Mouse (Mus musculus): ENCODE results near the gene Hsdl2. TPM values are rescaled to one million over a fixed set of nuclear protein-coding genes. Genes with fewer than 3 reads are reported as not detected.

The Hsdl2 gene
- total RNA-seq, 2 experiments from 2014 or later, result 25.3 to 26.6 TPM

DNA sequence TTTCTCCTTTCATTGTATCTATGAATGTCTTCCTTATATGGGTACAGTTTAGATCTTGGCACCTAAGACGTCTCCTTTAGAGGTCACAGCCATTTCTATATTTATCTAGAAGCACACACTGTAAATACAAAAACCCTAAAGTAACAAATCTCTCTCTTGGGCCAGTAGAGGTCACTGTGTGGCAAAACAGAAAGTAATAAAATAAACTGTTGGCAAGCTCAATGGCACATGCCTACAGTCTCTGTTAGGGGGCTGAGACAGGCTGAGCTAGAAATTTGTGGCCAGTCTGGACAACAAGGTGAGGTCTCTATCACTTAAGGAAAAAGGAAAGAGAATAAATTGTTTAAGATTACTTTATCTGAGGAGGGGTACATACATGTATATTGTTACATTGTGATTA is 33.6 kb downstream of the Hsdl2 start:
- TF ChIP-seq CTCF (conservative IDR thresholded peaks at IDR 0.05), result peak; percentile 72
- DNase-seq (ENCODE audit: low spot score in 2 of 2), result no peak
- Histone ChIP-seq H3K4me3 (no peak overlapping the region), H3K27ac (no peak overlapping the region)

DNA sequence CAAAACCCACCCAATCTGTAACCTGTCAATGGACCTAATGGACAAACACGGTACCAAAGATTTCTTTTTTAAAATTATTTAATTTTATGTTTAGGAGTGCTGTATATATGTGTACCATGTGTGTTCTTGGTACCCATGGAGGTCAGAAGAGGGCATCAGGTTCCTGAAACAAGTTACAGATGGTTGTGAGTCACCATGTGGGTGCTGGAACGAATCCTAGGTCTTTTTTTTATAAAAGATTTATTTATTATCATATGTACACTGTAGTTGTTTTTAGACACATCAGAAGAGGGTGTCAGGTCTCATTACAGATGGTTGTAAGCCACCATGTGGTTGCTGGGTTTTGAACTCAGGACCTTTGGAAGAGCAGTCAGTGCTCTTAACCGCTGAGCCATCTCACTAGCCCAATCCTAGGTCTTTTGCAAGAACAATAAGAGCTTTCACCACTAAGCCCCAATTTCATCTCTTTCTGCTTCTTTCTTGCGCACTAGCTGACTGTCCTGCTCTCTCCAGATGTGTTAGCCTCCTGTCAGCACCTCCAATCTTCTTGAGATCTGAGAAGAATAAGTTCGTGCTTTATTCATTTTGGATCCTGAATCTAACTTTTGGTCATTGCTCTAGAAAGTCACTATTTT is 38.4 kb downstream of the Hsdl2 start:
- no peak overlapping the region for H3K4me3 ChIP-seq
- no peak overlapping the region for H3K27ac ChIP-seq
- no peak for TF ChIP-seq CTCF (conservative IDR thresholded peaks at IDR 0.05)
- DNase-seq (ENCODE audit: low spot score in 2 of 2), result no peak

GRCm38 (mm10) chr4:59625676-59625997 is 44.3 kb downstream of the Hsdl2 start:
- TF ChIP-seq CTCF (conservative IDR thresholded peaks at IDR 0.05), result no peak
- Histone ChIP-seq H3K4me3 (peak overlapping the region; percentile 87), H3K27ac (peak overlapping the region; percentile 87)
- peak in 1 of 2 experiments; percentile 17 for DNase-seq (ENCODE audit: low spot score in 2 of 2)

- DNase-seq (ENCODE audit: low spot score in 2 of 2), result peak; percentile 44 to 51
- peak within 1 kb of the TSS; percentile 87 for H3K4me3 ChIP-seq
- TF ChIP-seq CTCF (conservative IDR thresholded peaks at IDR 0.05), result no peak; the same call in 1 of the 2 replicates
These were observed 44.9 kb downstream of the Hsdl2 start, which contains the start of gene E130308A19Rik for GRCm38 (mm10) chr4:59625998-59626910. Gene E130308A19Rik (plus strand): TSS chr4:59626211.

DNA sequence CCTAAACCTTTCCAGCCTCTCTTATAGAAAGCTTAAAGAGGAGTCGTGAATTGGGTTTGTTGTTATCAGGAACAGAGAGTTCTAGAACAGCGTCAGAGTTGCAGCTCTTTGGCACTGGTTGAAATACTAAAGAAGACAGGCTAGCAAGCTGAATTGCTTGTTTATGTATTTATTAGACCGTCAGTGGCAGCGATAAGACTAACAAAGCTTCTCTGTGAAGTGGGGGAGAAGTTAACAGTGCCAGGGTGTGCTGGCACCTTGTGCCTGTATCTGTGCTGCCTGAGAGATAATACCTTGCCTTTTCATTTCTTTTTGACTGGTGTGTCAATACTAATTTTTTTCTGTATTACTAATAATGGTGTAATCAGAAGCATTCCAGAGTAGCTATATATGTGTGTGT is 46.9 kb downstream of the Hsdl2 start:
- DNase-seq (ENCODE audit: low spot score in 2 of 2), result no peak
- no peak for TF ChIP-seq CTCF (conservative IDR thresholded peaks at IDR 0.05)
- Histone ChIP-seq H3K4me3 (no peak overlapping the region), H3K27ac (0 out of 2 replicates have a peak overlapping the region, but pooled peaks have one; percentile 20)

More at GRCm38 (mm10) chr4:59625998-59626910, 44.9 kb downstream of the Hsdl2 start, which contains the start of gene E130308A19Rik:
- H3K27ac ChIP-seq, result peak within 1 kb of the TSS; percentile 90

- no peak overlapping the region for H3K4me3 ChIP-seq
- H3K27ac ChIP-seq, result no peak overlapping the region
- DNase-seq (ENCODE audit: low spot score in 2 of 2), result no peak
- no peak for TF ChIP-seq CTCF (conservative IDR thresholded peaks at IDR 0.05)
These were observed 47.9 kb downstream of the Hsdl2 start for GRCm38 (mm10) chr4:59629076-59629874.

DNA sequence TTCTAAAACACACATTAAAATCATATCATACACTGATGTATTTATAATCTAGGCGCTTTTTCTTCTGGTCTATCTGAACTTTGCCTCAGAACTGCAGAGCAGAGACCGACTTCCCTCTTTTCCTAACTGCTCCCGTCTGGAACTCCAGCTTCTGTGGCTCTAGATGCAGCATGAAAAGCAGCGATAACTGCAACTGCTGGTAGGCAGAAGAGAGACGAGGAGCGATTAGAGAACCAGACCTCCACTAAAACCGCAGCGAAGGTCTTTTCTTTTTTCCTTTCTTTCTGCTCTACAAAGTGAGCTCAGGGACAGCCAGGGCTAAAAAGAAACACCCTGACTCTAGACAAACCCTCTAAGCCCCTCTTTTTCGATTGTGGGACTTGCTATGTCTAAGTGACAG is 48.8 kb downstream of the Hsdl2 start:
- no peak overlapping the region for H3K4me3 ChIP-seq
- TF ChIP-seq CTCF (conservative IDR thresholded peaks at IDR 0.05), result no peak
- H3K27ac ChIP-seq, result no peak overlapping the region
- DNase-seq (ENCODE audit: low spot score in 2 of 2), result no peak

GRCm38 (mm10) chr4:59634532-59634931 is 53.2 kb downstream of the Hsdl2 start:
- Histone ChIP-seq H3K4me3 (no peak overlapping the region), H3K27ac (no peak overlapping the region)
- TF ChIP-seq CTCF (conservative IDR thresholded peaks at IDR 0.05), result no peak
- DNase-seq (ENCODE audit: low spot score in 2 of 2), result no peak

DNA sequence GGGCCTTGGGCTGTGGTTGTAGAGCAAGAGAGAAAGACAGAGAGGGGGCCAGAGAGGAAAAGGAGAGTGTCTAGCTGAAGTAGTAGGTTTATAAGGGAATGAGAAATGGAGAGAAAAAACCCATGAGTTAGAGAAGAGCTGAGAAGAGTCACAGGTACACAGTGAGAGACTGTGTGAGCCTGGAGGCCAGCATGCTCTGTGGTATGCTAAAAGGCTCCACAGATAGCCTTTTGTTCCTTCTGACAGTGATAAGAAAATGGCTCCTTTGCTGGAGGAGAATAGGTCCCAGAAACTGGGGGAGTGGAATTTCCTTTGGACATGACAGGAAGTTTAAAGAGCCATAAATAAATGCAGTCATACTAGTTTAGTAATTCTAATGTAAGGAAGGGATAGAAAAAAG is 57.8 kb downstream of the Hsdl2 start:
- H3K27ac ChIP-seq, result no peak overlapping the region

DNA sequence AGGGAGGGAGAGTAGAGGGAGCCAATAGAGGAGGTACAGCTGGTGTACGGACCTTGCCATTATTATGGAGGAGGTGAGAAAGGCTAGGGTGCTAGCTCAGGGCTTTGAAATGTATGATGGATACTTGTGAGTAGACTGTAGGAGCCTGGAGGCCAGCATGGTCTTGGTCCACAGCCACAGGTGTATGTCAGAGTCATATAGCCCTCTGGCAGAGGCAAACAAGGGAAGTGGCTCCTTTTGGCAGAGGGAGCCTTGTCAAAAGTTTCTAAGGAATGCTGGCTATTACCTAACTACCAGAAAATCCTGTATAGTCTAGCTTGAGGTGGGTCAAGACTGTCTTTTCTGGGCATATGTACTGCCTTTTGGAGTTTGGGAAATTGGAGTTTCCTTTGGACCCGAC is 59.4 kb downstream of the Hsdl2 start:
- no peak for DNase-seq (ENCODE audit: low spot score in 2 of 2)
- TF ChIP-seq CTCF (conservative IDR thresholded peaks at IDR 0.05), result no peak
- H3K27ac ChIP-seq, result no peak overlapping the region
- H3K4me3 ChIP-seq, result no peak overlapping the region

More for the DNA sequence above, 57.8 kb downstream of the Hsdl2 start:
- H3K4me3 ChIP-seq, result no peak overlapping the region
- no peak for DNase-seq (ENCODE audit: low spot score in 2 of 2)
- TF ChIP-seq CTCF (conservative IDR thresholded peaks at IDR 0.05), result no peak

DNA sequence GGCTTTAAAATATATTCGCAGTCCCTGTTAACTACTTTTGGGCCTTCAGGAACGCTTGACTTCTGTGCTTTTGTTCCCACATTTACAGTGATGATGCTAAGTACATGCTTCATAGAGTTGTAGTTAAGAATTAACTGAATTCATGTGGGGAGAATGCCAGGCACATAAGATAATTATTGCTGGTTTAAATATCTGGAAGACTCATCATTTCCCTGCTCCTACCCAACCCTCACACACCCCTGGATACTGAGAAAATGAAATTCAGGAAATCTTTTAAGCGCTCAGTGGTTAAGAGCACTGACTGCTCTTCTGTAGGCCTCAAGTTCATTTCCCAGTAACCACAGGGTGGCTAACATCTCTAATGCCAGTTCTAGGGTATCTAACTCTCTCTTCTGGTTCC is 60.7 kb downstream of the Hsdl2 start:
- DNase-seq (ENCODE audit: low spot score in 2 of 2), result no peak
- no peak overlapping the region for H3K4me3 ChIP-seq
- TF ChIP-seq CTCF (conservative IDR thresholded peaks at IDR 0.05), result no peak
- H3K27ac ChIP-seq, result no peak overlapping the region

DNA sequence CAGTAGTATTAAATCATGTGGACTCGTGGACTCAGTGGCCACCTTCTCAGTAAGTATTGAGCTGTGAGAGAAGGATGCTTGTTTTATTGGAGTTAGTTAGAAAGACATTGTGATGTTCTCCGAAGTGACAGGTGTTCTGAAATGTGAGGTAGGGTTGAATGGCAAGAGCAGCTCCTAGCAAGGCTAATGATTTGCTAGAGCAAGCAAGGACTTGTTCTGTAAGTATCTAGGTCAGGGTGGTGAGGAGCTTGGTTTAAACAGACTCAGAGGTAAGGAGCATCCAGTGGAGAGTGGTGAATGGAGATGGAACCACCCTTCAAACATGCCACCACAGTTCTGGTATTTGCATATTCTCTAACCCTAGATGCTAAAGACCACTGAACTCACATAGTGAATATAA is 61.3 kb downstream of the Hsdl2 start:
- DNase-seq (ENCODE audit: low spot score in 2 of 2), result no peak
- no peak overlapping the region for H3K27ac ChIP-seq
- no peak overlapping the region for H3K4me3 ChIP-seq
- TF ChIP-seq CTCF (conservative IDR thresholded peaks at IDR 0.05), result no peak

GRCm38 (mm10) chr4:59644431-59644830 is 63.1 kb downstream of the Hsdl2 start:
- TF ChIP-seq CTCF (conservative IDR thresholded peaks at IDR 0.05), result no peak

More at GRCm38 (mm10) chr4:59644431-59644830, 63.1 kb downstream of the Hsdl2 start:
- no peak for DNase-seq (ENCODE audit: low spot score in 2 of 2)
- Histone ChIP-seq H3K27ac (no peak overlapping the region), H3K4me3 (no peak overlapping the region)

Measured in layer of hippocampus, adult 2 months (tissue).